Mouse (Mus musculus) heart, postnatal 36 days (tissue): ENCODE measurements at regions not wholly inside any gene's neighbourhood (a gene's known extent, or its start where the extent isn't known, plus 50 kb on each side); places are given as distances from the start of the nearest gene placed in this dataset.

Experiments used
- DNase-seq, 2 experiments: peaks; one replicate each; pipeline ENCODE4 v3.0.0; 2021 to 2022
- intact Hi-C: fragments of 180-260 bp; cut with DNase I; formaldehyde crosslinking; loops from one replicate; pipeline ENCODE4 v1.15.1; 2025

- intact Hi-C loops: no loop called here
- no peak for DNase-seq
Observed at GRCm38 (mm10) chr9:41517787-41518186, 356.3 kb upstream of the Ubash3b start.

- intact Hi-C loops: no loop called here
- DNase-seq: no peak
Observed at GRCm38 (mm10) chr9:41517053-41517696, 355.7 kb upstream of the Ubash3b start.

GRCm38 (mm10) chr9:41515192-41515591 lies 353.7 kb upstream of the Ubash3b start:
- DNase-seq: peak in 1 of 2 experiments; percentile 26
- intact Hi-C loops: no loop called here

GRCm38 (mm10) chr9:41513701-41514100 lies 352.2 kb upstream of the Ubash3b start:
- intact Hi-C loops: no loop called here
- no peak for DNase-seq

DNA sequence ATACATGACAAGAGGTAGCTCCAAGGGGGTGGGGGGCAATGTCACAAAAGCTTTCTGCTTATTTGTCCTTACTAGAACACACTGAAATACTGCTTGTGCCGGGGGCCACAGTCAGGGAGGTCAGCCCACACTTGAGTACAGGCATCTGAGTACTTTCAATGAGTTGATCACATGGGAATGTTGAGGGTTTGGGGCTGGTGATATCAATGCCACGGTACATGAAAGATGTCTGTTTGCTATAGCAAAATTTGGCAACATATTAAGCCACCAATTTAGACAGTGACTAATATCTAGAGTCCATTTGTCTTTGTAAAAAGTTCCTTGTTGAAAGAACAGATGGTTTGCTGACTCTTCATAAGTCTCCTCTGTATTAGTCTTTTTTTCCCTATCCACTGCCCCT lies 348.1 kb upstream of the Ubash3b start:
- intact Hi-C loops: no loop called here

GRCm38 (mm10) chr9:41508746-41509145 lies 347.2 kb upstream of the Ubash3b start:
- no peak for DNase-seq
- intact Hi-C loops: no loop called here

More for the DNA sequence above, 348.1 kb upstream of the Ubash3b start:
- DNase-seq: no peak

DNA sequence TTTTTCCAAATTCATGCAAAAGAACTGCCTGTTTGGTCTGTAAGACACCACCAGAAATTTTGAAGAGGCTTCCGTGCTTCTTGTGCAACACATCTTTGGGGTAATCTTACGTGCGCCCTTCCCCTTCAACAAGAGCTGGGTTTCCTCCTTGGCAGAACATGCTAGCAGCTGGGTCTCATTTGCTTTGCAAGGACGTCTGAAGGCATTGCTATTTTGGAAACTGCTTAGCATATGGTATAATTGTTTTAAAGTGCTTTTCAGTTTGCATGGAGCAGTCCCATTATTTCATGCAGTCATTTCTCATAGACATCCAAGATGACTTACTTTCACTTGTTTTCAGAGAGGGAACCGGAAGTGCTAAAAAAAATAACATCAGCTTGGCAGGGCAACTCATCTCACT lies 336.8 kb upstream of the Ubash3b start:
- intact Hi-C loops: no loop called here
- no peak for DNase-seq

DNA sequence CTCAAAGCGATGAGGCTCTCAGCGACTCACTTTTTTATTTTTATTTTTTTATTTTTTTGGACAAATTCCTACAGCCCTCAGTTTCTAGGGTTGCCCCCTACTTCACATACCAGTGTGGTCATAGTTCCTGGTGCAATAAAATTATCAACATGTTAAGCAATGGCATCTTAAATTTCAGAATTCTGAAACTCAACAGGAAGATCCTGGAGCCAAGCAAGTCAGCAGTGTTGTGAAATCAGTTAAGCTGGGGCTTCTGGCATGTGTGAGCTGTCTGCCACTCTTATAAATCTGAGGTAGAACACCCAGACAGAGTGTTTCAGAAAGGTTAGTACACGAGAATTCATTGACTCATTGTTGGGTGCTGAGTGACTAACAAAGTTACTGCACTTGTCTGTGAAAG lies 328.6 kb upstream of the Ubash3b start:
- intact Hi-C loops: no loop called here
- DNase-seq: no peak

DNA sequence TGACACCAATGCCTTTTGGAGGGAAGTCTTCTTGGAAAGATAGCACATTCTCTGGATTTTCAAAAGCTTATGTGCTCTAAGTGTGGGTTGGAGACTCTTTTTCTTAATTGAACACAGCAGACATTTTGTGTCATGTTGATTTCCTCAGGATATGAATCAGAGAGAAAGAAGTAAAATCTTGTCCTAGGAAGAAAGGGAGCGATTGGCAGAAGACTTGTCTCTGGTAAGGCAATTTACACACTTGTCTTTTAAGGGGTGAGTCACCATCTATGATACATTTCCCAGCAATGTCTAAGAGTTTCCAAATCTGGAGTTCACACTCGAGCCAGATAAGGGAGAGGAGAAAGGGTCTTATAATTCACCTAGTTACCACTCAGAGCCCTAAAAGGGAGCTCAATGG lies 326.5 kb upstream of the Ubash3b start:
- intact Hi-C loops: loop anchor here (10.0 kb wide), 1 partner anchor 247 kb away; no protein-coding TSS in a partner anchor
- DNase-seq: no peak

DNA sequence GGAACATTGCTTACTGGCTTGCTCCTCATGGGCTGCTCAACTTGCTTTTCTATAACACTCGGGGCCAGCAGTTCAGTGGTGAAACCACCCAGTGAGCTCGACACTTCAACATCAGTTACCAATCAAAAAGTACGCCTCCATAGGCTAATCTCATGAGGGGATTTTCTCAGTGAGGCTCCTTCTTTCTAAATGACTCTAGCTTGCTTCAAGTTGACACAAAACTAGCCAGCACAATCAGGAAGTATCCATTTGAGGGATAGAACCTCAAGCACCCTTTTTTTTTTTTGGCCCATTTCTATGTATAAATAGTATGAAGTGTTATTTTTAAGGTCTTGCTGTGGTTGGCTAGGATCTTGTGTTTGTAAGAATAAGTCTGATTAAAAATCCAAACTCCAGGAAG lies 321.7 kb upstream of the Ubash3b start:
- intact Hi-C loops: loop anchor here (10.0 kb wide), 1 partner anchor 252 kb away; no protein-coding TSS in a partner anchor

DNA sequence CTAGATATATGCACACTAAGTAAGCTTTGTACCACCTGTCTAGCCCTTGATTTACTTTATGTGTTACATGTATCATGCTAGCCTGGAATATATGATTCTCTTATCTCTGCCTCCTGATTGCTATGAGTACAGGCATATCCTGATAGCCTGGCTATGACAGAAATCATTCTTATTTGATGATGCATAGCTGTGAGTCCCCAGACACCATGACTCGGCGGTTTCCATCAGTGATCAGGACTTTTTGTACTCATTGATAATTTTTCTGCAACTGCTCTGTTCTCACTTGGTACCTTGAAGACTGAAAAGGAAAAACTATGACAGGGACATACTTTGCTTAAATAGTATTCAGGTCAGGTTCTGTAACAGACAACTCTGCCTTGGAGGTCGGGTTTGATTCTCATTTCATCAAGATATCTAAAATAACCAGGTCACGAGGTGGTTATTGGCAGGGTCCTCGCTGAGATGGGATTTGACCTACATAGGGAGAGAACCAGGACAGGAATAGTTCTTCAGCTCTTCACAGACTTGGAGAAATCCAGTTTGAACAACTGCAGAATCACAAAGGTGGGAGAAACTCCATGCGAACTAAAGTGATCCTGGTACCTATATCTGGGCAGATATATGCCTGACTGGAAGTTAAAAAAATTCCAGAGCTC lies 320.2 kb upstream of the Ubash3b start:
- intact Hi-C loops: loop anchor here (10.0 kb wide), 1 partner anchor 253 kb away; no protein-coding TSS in a partner anchor
- no peak for DNase-seq

More for the DNA sequence above, 321.7 kb upstream of the Ubash3b start:
- no peak for DNase-seq

- no peak for DNase-seq
- intact Hi-C loops: loop anchor here (5.0 to 10.0 kb wide), 2 partner anchors 255 to 407 kb away; no protein-coding TSS in a partner anchor
Observed at GRCm38 (mm10) chr9:41479854-41480749, 318.6 kb upstream of the Ubash3b start.

DNA sequence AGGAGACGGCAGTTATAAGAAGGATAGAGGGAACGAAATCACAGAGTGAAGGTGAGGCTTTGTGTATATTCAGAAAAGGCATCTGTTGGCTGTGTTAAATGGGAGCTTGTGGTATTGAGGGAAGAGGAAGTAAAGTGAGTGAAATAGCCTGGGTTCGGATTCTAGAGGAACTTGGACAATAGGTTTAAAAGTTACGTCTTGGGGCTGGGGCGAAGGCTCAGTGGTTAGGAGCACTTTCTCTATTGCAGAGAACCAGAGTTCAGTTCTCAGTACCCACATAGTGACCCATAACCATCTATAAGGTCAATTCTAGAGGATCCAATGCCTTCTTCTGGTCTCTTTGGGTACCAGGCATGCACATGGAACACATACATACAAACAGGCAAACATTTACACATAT lies 317.6 kb upstream of the Ubash3b start:
- intact Hi-C loops: loop anchor here (5.0 kb wide), 1 partner anchor 408 kb away; no protein-coding TSS in a partner anchor

GRCm38 (mm10) chr9:41478106-41478848 lies 316.8 kb upstream of the Ubash3b start:
- intact Hi-C loops: loop anchor here (5.0 kb wide), 1 partner anchor 409 kb away; no protein-coding TSS in a partner anchor
- no peak for DNase-seq

More for the DNA sequence above, 317.6 kb upstream of the Ubash3b start:
- no peak for DNase-seq

- peak; percentile 12 to 42 for DNase-seq
- intact Hi-C loops: loop anchor here (2.0 to 5.0 kb wide), 2 partner anchors 105 to 412 kb away; no protein-coding TSS in a partner anchor
Observed at GRCm38 (mm10) chr9:41475326-41475725, 313.8 kb upstream of the Ubash3b start.

DNA sequence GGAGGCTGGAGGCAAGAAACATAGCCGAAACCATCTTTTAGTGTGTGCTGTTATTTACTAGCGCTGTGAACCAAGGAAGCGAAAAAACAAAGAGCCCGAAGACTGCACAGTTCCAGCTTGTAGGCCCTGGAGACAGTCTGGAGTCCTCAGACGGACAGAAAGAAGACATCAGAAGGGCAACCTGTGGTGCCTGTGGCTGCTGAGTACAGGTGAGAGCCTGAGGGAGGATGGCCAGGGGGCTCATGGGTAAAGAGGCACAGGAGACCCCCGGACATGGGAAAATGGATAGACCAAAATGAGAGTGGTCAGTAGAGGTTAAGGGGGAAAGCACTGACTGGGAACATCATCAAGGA lies 313.4 kb upstream of the Ubash3b start:
- peak in 1 of 2 experiments; percentile 33 for DNase-seq
- intact Hi-C loops: loop anchor here (1.0 to 5.0 kb wide), 3 partner anchors 106 to 476 kb away; no protein-coding TSS in a partner anchor

- intact Hi-C loops: loop anchor here (1.0 to 2.0 kb wide), 2 partner anchors 106 to 477 kb away; no protein-coding TSS in a partner anchor
- peak; percentile 93 to 94 for DNase-seq
Observed at GRCm38 (mm10) chr9:41474244-41474944, 312.9 kb upstream of the Ubash3b start.

DNA sequence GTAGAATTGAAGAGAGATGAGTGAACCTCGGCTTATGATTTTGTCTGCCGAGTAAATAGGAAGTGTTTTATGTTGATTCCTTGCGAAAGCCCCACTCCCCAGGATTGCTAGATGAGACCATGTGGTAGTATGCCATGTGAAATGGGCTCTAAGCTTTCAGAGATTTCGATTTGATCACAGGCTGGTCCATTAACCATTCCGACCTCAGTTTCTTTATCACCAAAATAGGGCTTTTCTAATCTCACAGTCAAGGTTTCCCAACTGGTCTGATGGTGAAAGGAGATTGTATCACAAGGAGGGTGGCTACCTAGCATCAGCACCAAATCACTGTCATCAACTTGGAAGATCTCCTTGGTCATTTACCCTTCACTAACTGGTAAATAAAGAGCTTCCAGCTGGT lies 312.0 kb upstream of the Ubash3b start:
- intact Hi-C loops: no loop called here
- DNase-seq: no peak

GRCm38 (mm10) chr9:41471345-41471744 lies 309.8 kb upstream of the Ubash3b start:
- no peak for DNase-seq
- intact Hi-C loops: no loop called here
